Mouse (Mus musculus) stomach, embryonic 15.5 days (tissue): ENCODE measurements at regions not wholly inside any gene's neighbourhood (a gene's known extent, or its start where the extent isn't known, plus 50 kb on each side); places are given as distances from the start of the nearest gene placed in this dataset.
"Not testable (repeated sequence)": the region's sequence is repeated elsewhere in the genome, so short reads cannot be mapped to it uniquely, and the experiment has no call there.

ENCODE experiments used
- ATAC-seq: fragments of 200-750 bp; cut with Nextera tagmentation; 2 replicates; pipeline ENCODE4 v1.8.0; 2017; ENCODE audit warnings: low read depth, moderate number of reproducible peaks, moderate TSS enrichment; ENCODE audit not compliant: insufficient read depth, low FRiP score
- H3K27ac ChIP-seq: fragments of 300-500 bp; sonication (generic); 2 replicates; pipeline ENCODE4 v1.5.1; 2015; ENCODE audit warnings: mild to moderate bottlenecking, inconsistent platforms
- H3K27me3 ChIP-seq: fragments of 300-500 bp; sonication (generic); replicated peaks from 2 replicates; pipeline ENCODE4 v1.6.1; 2015; ENCODE audit warnings: inconsistent platforms
- H3K36me3 ChIP-seq: fragments of 300-500 bp; sonication (generic); 2 replicates; pipeline ENCODE4 v1.6.1; 2015; ENCODE audit warnings: inconsistent platforms
- H3K4me1 ChIP-seq: fragments of 300-500 bp; sonication (generic); 2 replicates; pipeline ENCODE4 v1.6.1; 2015; ENCODE audit warnings: inconsistent platforms
- H3K4me2 ChIP-seq: fragments of 300-500 bp; sonication (generic); 2 replicates; pipeline ENCODE4 v1.6.1; 2015; ENCODE audit warnings: mild to moderate bottlenecking, inconsistent platforms
- H3K4me3 ChIP-seq: fragments of 300-500 bp; sonication (generic); replicated peaks from 2 replicates; pipeline ENCODE4 v1.5.1; 2015; ENCODE audit warnings: inconsistent platforms
- H3K9ac ChIP-seq: fragments of 300-500 bp; sonication (generic); 2 replicates; pipeline ENCODE4 v1.6.1; 2015; ENCODE audit warnings: inconsistent platforms
- H3K9me3 ChIP-seq: fragments of 300-500 bp; sonication (generic); 2 replicates; pipeline ENCODE4 v1.6.1; 2016; ENCODE audit warnings: inconsistent platforms
- WGBS: fragments of 180-500 bp; shearing (Covaris S2); methylation state at CpG from one replicate; pipeline ENCODE4 v1.1.7; 2015; 5-methylcytosine and 5-hydroxymethylcytosine counted together

GRCm38 (mm10) chr13:50092537-50092936 lies 157.6 kb downstream of the Gm906 start:
- ATAC-seq, result no peak
- no peaks in the 10 kb centered on the region for H3K27me3 ChIP-seq
- no peak overlapping the region for H3K27ac ChIP-seq
- H3K9me3 ChIP-seq, result no peaks in the 10 kb centered on the region
- H3K4me3 ChIP-seq, result no peak overlapping the region
- no peak overlapping the region for H3K9ac ChIP-seq
- 65% methylated on average over 2 of the region's 2 CpGs for WGBS
- no peaks in the 10 kb centered on the region for H3K36me3 ChIP-seq
- H3K4me1 ChIP-seq, result no peaks in the 10 kb centered on the region
- H3K4me2 ChIP-seq, result no peak overlapping the region

- no peaks in the 10 kb centered on the region for H3K27me3 ChIP-seq
- no peaks in the 10 kb centered on the region for H3K9me3 ChIP-seq
- H3K36me3 ChIP-seq, result no peaks in the 10 kb centered on the region
- no peak overlapping the region for H3K9ac ChIP-seq
- no peak for ATAC-seq
- 77% methylated on average over 4 of the region's 4 CpGs for WGBS
- no peak overlapping the region for H3K27ac ChIP-seq
- no peak overlapping the region for H3K4me3 ChIP-seq
- H3K4me1 ChIP-seq, result no peaks in the 10 kb centered on the region
- no peak overlapping the region for H3K4me2 ChIP-seq
Measured at GRCm38 (mm10) chr13:50064841-50065240, 185.3 kb downstream of the Gm906 start.

- not testable (repeated sequence) for ATAC-seq, H3K4me3 ChIP-seq, H3K4me2 ChIP-seq, H3K36me3 ChIP-seq, H3K27me3 ChIP-seq, H3K9ac ChIP-seq, H3K27ac ChIP-seq, H3K4me1 ChIP-seq, H3K9me3 ChIP-seq
- 45% methylated on average over 2 of the region's 2 CpGs for WGBS
Measured at GRCm38 (mm10) chr13:50064365-50064764, 185.7 kb downstream of the Gm906 start.

GRCm38 (mm10) chr13:50059676-50060075 lies 190.4 kb downstream of the Gm906 start:
- H3K36me3 ChIP-seq, H3K4me3 ChIP-seq, H3K27ac ChIP-seq, H3K4me1 ChIP-seq, H3K4me2 ChIP-seq, H3K27me3 ChIP-seq, H3K9me3 ChIP-seq, H3K9ac ChIP-seq: not testable (repeated sequence)
- peak; percentile 29; the same call in 1 of the 2 replicates for ATAC-seq
- 74% methylated on average over 1 of the region's 1 CpGs for WGBS

- H3K4me1 ChIP-seq, H3K9me3 ChIP-seq, H3K27me3 ChIP-seq, ATAC-seq, H3K36me3 ChIP-seq, H3K4me3 ChIP-seq, H3K27ac ChIP-seq, H3K4me2 ChIP-seq, H3K9ac ChIP-seq: not testable (repeated sequence)
- 59% methylated on average over 2 of the region's 2 CpGs for WGBS
Measured at GRCm38 (mm10) chr13:50059054-50059453, 191.1 kb downstream of the Gm906 start.

- H3K4me2 ChIP-seq, H3K9me3 ChIP-seq, H3K36me3 ChIP-seq, H3K27me3 ChIP-seq, H3K4me1 ChIP-seq, H3K4me3 ChIP-seq, H3K9ac ChIP-seq, H3K27ac ChIP-seq: not testable (repeated sequence)
- ATAC-seq, result peak; percentile 50; the same call in 1 of the 2 replicates
Measured at GRCm38 (mm10) chr13:50051746-50052145, 198.4 kb downstream of the Gm906 start.

GRCm38 (mm10) chr13:50051110-50051509 lies 199.0 kb downstream of the Gm906 start:
- WGBS, result 71% methylated on average over 3 of the region's 3 CpGs
- not testable (repeated sequence) for H3K27me3 ChIP-seq, H3K36me3 ChIP-seq, H3K27ac ChIP-seq, H3K4me2 ChIP-seq, H3K4me3 ChIP-seq, H3K9me3 ChIP-seq, H3K4me1 ChIP-seq, H3K9ac ChIP-seq, ATAC-seq

- H3K4me1 ChIP-seq, result no peaks in the 10 kb centered on the region
- H3K27ac ChIP-seq, result no peak overlapping the region
- no peak overlapping the region for H3K9ac ChIP-seq
- H3K4me2 ChIP-seq, result no peak overlapping the region
- WGBS, result 9% methylated on average over 1 of the region's 1 CpGs
- no peaks in the 10 kb centered on the region for H3K27me3 ChIP-seq
- no peaks in the 10 kb centered on the region for H3K36me3 ChIP-seq
- no peak for ATAC-seq
- no peaks in the 10 kb centered on the region for H3K9me3 ChIP-seq
- H3K4me3 ChIP-seq, result no peak overlapping the region
Measured at GRCm38 (mm10) chr13:50031757-50032156, 218.4 kb downstream of the Gm906 start.

GRCm38 (mm10) chr13:50007730-50008129 lies 208.9 kb upstream of the Gm30302 start:
- H3K4me2 ChIP-seq, H3K4me1 ChIP-seq, ATAC-seq, H3K9me3 ChIP-seq, H3K4me3 ChIP-seq, H3K27ac ChIP-seq, H3K36me3 ChIP-seq, H3K9ac ChIP-seq, H3K27me3 ChIP-seq: not testable (repeated sequence)
- WGBS, result 78% methylated on average over 3 of the region's 3 CpGs

- not testable (repeated sequence) for H3K36me3 ChIP-seq, ATAC-seq, H3K27ac ChIP-seq, H3K4me3 ChIP-seq, H3K9ac ChIP-seq, H3K4me2 ChIP-seq, H3K4me1 ChIP-seq, H3K9me3 ChIP-seq, H3K27me3 ChIP-seq
- WGBS, result 43% methylated on average over 4 of the region's 4 CpGs
Measured at GRCm38 (mm10) chr13:49966072-49966471, 167.3 kb upstream of the Gm30302 start.

GRCm38 (mm10) chr13:49957993-49958681 lies 159.3 kb upstream of the Gm30302 start:
- not testable (repeated sequence) for H3K27me3 ChIP-seq, H3K9me3 ChIP-seq, H3K36me3 ChIP-seq, H3K9ac ChIP-seq, H3K4me3 ChIP-seq, ATAC-seq, H3K4me2 ChIP-seq, H3K4me1 ChIP-seq, H3K27ac ChIP-seq
- 24% methylated on average over 5 of the region's 6 CpGs for WGBS

- no peak for ATAC-seq
- Histone ChIP-seq H3K4me2 (no peak overlapping the region), H3K27me3 (no peaks in the 10 kb centered on the region), H3K4me1 (no peaks in the 10 kb centered on the region), H3K9ac (no peak overlapping the region), H3K36me3 (no peaks in the 10 kb centered on the region), H3K4me3 (no peak overlapping the region), H3K27ac (no peak overlapping the region), H3K9me3 (no peaks in the 10 kb centered on the region)
- 82% methylated on average over 2 of the region's 2 CpGs for WGBS
Measured at GRCm38 (mm10) chr13:49915781-49916180, 117.0 kb upstream of the Gm30302 start.
